Mouse (Mus musculus): ENCODE results near the gene 1110008P14Rik.

Gene 1110008P14Rik

GRCm38 (mm10) chr2:32342539-32343350 lies 39.0 kb downstream of the 1110008P14Rik start:
- peak; percentile 93 for DNase-seq (ENCODE audit: low spot score)

- peak; percentile 35 for DNase-seq (ENCODE audit: low spot score)
These were observed 39.7 kb downstream of the 1110008P14Rik start for GRCm38 (mm10) chr2:32342039-32342438.

GRCm38 (mm10) chr2:32341634-32341939 lies 40.2 kb downstream of the 1110008P14Rik start:
- no peak for DNase-seq (ENCODE audit: low spot score)

GRCm38 (mm10) chr2:32340836-32341633 lies 40.7 kb downstream of the 1110008P14Rik start:
- no peak for DNase-seq (ENCODE audit: low spot score)

GRCm38 (mm10) chr2:32339912-32340642 lies 41.7 kb downstream of the 1110008P14Rik start:
- no peak for DNase-seq (ENCODE audit: low spot score)

- DNase-seq (ENCODE audit: low spot score) = no peak
These were observed 45.9 kb downstream of the 1110008P14Rik start for GRCm38 (mm10) chr2:32335888-32336287.

GRCm38 (mm10) chr2:32332159-32332558 lies 49.6 kb downstream of the 1110008P14Rik start:
- DNase-seq (ENCODE audit: low spot score) = no peak

- no peak for DNase-seq (ENCODE audit: low spot score)
These were observed 52.2 kb downstream of the 1110008P14Rik start for GRCm38 (mm10) chr2:32329531-32329930.

- DNase-seq (ENCODE audit: low spot score) = no peak
These were observed 52.8 kb downstream of the 1110008P14Rik start for GRCm38 (mm10) chr2:32328911-32329460.

- DNase-seq (ENCODE audit: low spot score) = no peak
These were observed 54.5 kb downstream of the 1110008P14Rik start for GRCm38 (mm10) chr2:32327200-32327599.

All from MN1 (cell line).